Mouse (Mus musculus): Measurements from ENCODE around the gene Upp2. TPM values are rescaled to one million over a fixed set of nuclear protein-coding genes. Genes with fewer than 3 reads are reported as not detected.

The Upp2 gene
- total RNA-seq, 4 experiments from 2014 or later, result 30.7 to 36.8 (median 32.4) TPM

- DNase-seq (ENCODE audit: low spot score in 2 of 2), result no peak
These were observed 15.2 kb upstream of the Upp2 start for GRCm38 (mm10) chr2:58551866-58552265.

- DNase-seq (ENCODE audit: low spot score in 2 of 2), result no peak
These were observed 14.8 kb upstream of the Upp2 start for GRCm38 (mm10) chr2:58552296-58552695.

- DNase-seq (ENCODE audit: low spot score in 2 of 2), result no peak
These were observed 9.9 kb upstream of the Upp2 start for GRCm38 (mm10) chr2:58557045-58557845.

- no peak for DNase-seq (ENCODE audit: low spot score in 2 of 2)
These were observed 5.0 kb upstream of the Upp2 start for GRCm38 (mm10) chr2:58562137-58562536.

- DNase-seq (ENCODE audit: low spot score in 2 of 2), result no peak
These were observed 1.8 kb upstream of the Upp2 start for GRCm38 (mm10) chr2:58565267-58565666.

- no peak for DNase-seq (ENCODE audit: low spot score in 2 of 2)
These were observed 1.1 kb upstream of the Upp2 start for GRCm38 (mm10) chr2:58566049-58566409.

GRCm38 (mm10) chr2:58566410-58567065 lies 560 bp upstream of the Upp2 start:
- DNase-seq (ENCODE audit: low spot score in 2 of 2), result peak; percentile 42 to 46

GRCm38 (mm10) chr2:58567866-58568719 lies 995 bp downstream of the Upp2 start:
- DNase-seq (ENCODE audit: low spot score in 2 of 2), result no peak

- DNase-seq (ENCODE audit: low spot score in 2 of 2), result no peak
These were observed 1.9 kb downstream of the Upp2 start for GRCm38 (mm10) chr2:58568841-58569645.

GRCm38 (mm10) chr2:58574167-58574566 lies 7.1 kb downstream of the Upp2 start:
- no peak for DNase-seq (ENCODE audit: low spot score in 2 of 2)

GRCm38 (mm10) chr2:58586311-58586710 lies 19.2 kb downstream of the Upp2 start:
- DNase-seq (ENCODE audit: low spot score in 2 of 2), result peak; percentile 81 to 83

- peak in 1 of 2 experiments; percentile 64 for DNase-seq (ENCODE audit: low spot score in 2 of 2)
These were observed 22.5 kb downstream of the Upp2 start for GRCm38 (mm10) chr2:58589637-58590036.

GRCm38 (mm10) chr2:58590055-58590454 lies 23.0 kb downstream of the Upp2 start:
- no peak for DNase-seq (ENCODE audit: low spot score in 2 of 2)

- DNase-seq (ENCODE audit: low spot score in 2 of 2), result no peak
These were observed 28.3 kb downstream of the Upp2 start for GRCm38 (mm10) chr2:58595350-58595749.

- DNase-seq (ENCODE audit: low spot score in 2 of 2), result peak; percentile 46 to 64
These were observed 29.8 kb downstream of the Upp2 start for GRCm38 (mm10) chr2:58596774-58597342.

- DNase-seq (ENCODE audit: low spot score in 2 of 2), result no peak
These were observed 30.5 kb downstream of the Upp2 start for GRCm38 (mm10) chr2:58597556-58597955.

GRCm38 (mm10) chr2:58599639-58600038 lies 32.5 kb downstream of the Upp2 start:
- DNase-seq (ENCODE audit: low spot score in 2 of 2), result no peak

GRCm38 (mm10) chr2:58601382-58601781 lies 34.3 kb downstream of the Upp2 start:
- no peak for DNase-seq (ENCODE audit: low spot score in 2 of 2)

- DNase-seq (ENCODE audit: low spot score in 2 of 2), result no peak
These were observed 36.3 kb downstream of the Upp2 start for GRCm38 (mm10) chr2:58603379-58603778.

- DNase-seq (ENCODE audit: low spot score in 2 of 2), result no peak
These were observed 37.7 kb downstream of the Upp2 start for GRCm38 (mm10) chr2:58604791-58605190.

GRCm38 (mm10) chr2:58613720-58614119 lies 46.6 kb downstream of the Upp2 start:
- DNase-seq (ENCODE audit: low spot score in 2 of 2), result peak; percentile 71 to 72

Measured in layer of hippocampus, adult 8-10 months (tissue).